Mouse (Mus musculus) spleen, adult 2 months (tissue): ENCODE measurements at regions not wholly inside any gene's neighbourhood (a gene's known extent, or its start where the extent isn't known, plus 50 kb on each side); places are given as distances from the start of the nearest gene placed in this dataset.

Experiments used
- CTCF ChIP-seq: fragments of 200-500 bp; IDR thresholded peaks from 2 replicates; pipeline ENCODE4 v1.5.1; 2011; ENCODE audit warnings: mild to moderate bottlenecking, inconsistent platforms; ENCODE audit not compliant: insufficient read depth, insufficient read length, insufficient replicate concordance; ENCODE audit errors: extremely low read depth
- POLR2A ChIP-seq: fragments of 200-500 bp; IDR thresholded peaks from 2 replicates; pipeline ENCODE4 v1.6.1; 2011; ENCODE audit warnings: low read depth, low read length, inconsistent platforms

GRCm38 (mm10) chr6:100421706-100422578 is 134.7 kb upstream of the Rybp start:
- TF ChIP-seq CTCF (no peak), POLR2A (no peak)
